Mouse (Mus musculus) lung, postnatal 0 days (tissue): Measurements from ENCODE around the gene Ptdss2. TPM values are rescaled to one million over a fixed set of nuclear protein-coding genes. Genes with fewer than 3 reads are reported as not detected.

Experiments used
- ATAC-seq: fragments of 200-750 bp; cut with Nextera tagmentation; 2 replicates; pipeline ENCODE4 v1.8.0; 2017; ENCODE audit warnings: moderate library complexity
- DNase-seq: peaks from one replicate; pipeline ENCODE4 v3.0.0-alpha.2; 2016; ENCODE audit warnings: low spot score
- H3K27ac ChIP-seq: fragments of 300-500 bp; sonication (generic); 2 replicates; pipeline ENCODE4 v1.5.1; 2014; ENCODE audit warnings: antibody characterized with exemption, mild to moderate bottlenecking, low read length, mixed read lengths
- H3K27me3 ChIP-seq: fragments of 300-500 bp; sonication (generic); replicated peaks from 2 replicates; pipeline ENCODE4 v1.6.1; 2014; ENCODE audit warnings: low read length, mixed read lengths; ENCODE audit not compliant: insufficient read depth
- H3K36me3 ChIP-seq: fragments of 300-500 bp; sonication (generic); 2 replicates; pipeline ENCODE4 v1.6.1; 2014; ENCODE audit warnings: low read length, mixed read lengths; ENCODE audit not compliant: insufficient read depth
- H3K4me1 ChIP-seq: fragments of 300-500 bp; sonication (generic); 2 replicates; pipeline ENCODE4 v1.6.1; 2014; ENCODE audit warnings: antibody characterized with exemption, low read depth, low read length, mixed read lengths; ENCODE audit not compliant: insufficient read depth
- H3K4me2 ChIP-seq: fragments of 300-500 bp; sonication (generic); replicated peaks from 2 replicates; pipeline ENCODE4 v1.6.1; 2014; ENCODE audit warnings: low read depth, mild to moderate bottlenecking, low read length, moderate library complexity, mixed read lengths
- H3K4me3 ChIP-seq: fragments of 300-500 bp; sonication (generic); 2 replicates; pipeline ENCODE4 v1.5.1; 2014; ENCODE audit warnings: low read depth, low read length
- H3K9ac ChIP-seq: fragments of 300-500 bp; sonication (generic); replicated peaks from 2 replicates; pipeline ENCODE4 v1.6.1; 2014; ENCODE audit warnings: low read depth, mild to moderate bottlenecking
- H3K9me3 ChIP-seq: fragments of 300-500 bp; sonication (generic); 2 replicates; pipeline ENCODE4 v1.6.1; 2016; ENCODE audit warnings: low read length, mixed read lengths
- CTCF ChIP-seq: IDR thresholded peaks from 2 replicates; pipeline ENCODE4 v1.5.1; 2016; ENCODE audit warnings: antibody characterized with exemption, mild to moderate bottlenecking
- EP300 ChIP-seq: IDR thresholded peaks from 2 replicates; pipeline ENCODE4 v1.6.1; 2016; ENCODE audit warnings: antibody characterized with exemption, mild to moderate bottlenecking, control low read depth
- WGBS: fragments of 180-500 bp; shearing (Covaris S2); extraction: QIAGEN DNeasy Blood & Tissue Kit; methylation state at CpG from one replicate; pipeline ENCODE4 v1.1.7; 2014; 5-methylcytosine and 5-hydroxymethylcytosine counted together
- polyA plus RNA-seq: library from polyadenylated mRNA; unstranded; fragments of >200 nt; fragmentation: Nextera tagmentation; extraction: Ambion mirVana; gene quantifications from 2 replicates; pipeline ENCODE4 v1.2.1, GENCODE M21; 2015

The Ptdss2 gene
- polyA plus RNA-seq, 1 experiment from 2014 or later = 39.1 TPM

- Histone ChIP-seq H3K4me3 (no peak overlapping the region), H3K9me3 (no peaks in the 10 kb centered on the region), H3K4me1 (no peaks in the 10 kb centered on the region; the same call in 1 of the 2 replicates), H3K27ac (no peak overlapping the region), H3K4me2 (no peak overlapping the region), H3K9ac (no peak overlapping the region), H3K27me3 (no peaks in the 10 kb centered on the region), H3K36me3 (no peaks in the 10 kb centered on the region)
- DNase-seq (no peak), ATAC-seq (no peak)
- no peak for TF ChIP-seq EP300
- TF ChIP-seq CTCF = no peak
- WGBS = 72% methylated on average over 3 of the region's 3 CpGs
These were observed 2.7 kb upstream of the Ptdss2 start for GRCm38 (mm10) chr7:141119487-141119886.

GRCm38 (mm10) chr7:141120605-141121004 lies 1.6 kb upstream of the Ptdss2 start:
- Histone ChIP-seq H3K27me3 (no peaks in the 10 kb centered on the region), H3K4me2 (no peak overlapping the region), H3K27ac (no peak overlapping the region), H3K9ac (no peak overlapping the region), H3K4me1 (no peaks in the 10 kb centered on the region; the same call in 1 of the 2 replicates), H3K4me3 (no peak overlapping the region), H3K9me3 (no peaks in the 10 kb centered on the region), H3K36me3 (no peaks in the 10 kb centered on the region)
- WGBS = 78% methylated on average over 3 of the region's 3 CpGs
- no peak for ATAC-seq
- DNase-seq = no peak
- no peak for TF ChIP-seq EP300
- no peak for TF ChIP-seq CTCF

DNA sequence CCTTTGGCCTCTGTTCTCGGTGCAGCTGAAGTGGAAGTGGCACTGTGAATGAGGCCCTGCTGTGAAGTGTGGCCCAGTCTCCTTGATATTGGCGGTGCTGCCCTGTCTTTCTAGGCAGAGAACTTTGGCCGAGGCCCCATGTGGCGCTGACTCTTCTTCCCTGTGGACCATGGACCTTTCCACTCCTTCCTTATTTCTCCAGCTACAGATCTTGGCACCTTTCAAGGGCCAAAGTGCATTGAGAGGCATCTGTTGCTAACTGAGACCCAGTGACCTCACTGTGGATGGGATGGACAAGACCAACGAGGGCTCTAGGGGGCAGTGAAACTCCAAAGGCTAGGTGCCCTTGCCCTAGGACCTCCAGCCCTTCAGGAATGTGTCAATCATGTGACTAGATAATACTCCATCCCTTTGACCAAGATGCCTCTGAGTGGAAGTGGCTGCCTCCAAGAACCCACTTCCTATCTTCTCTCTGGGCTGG lies 1.1 kb upstream of the Ptdss2 start:
- Histone ChIP-seq H3K9ac (no peak overlapping the region), H3K27ac (no peak overlapping the region), H3K4me1 (no peaks in the 10 kb centered on the region; the same call in 1 of the 2 replicates), H3K9me3 (no peaks in the 10 kb centered on the region), H3K27me3 (no peaks in the 10 kb centered on the region), H3K36me3 (no peaks in the 10 kb centered on the region), H3K4me2 (no peak overlapping the region), H3K4me3 (no peak overlapping the region)
- TF ChIP-seq CTCF (peak; percentile 19; the same call in 1 of the 2 replicates), EP300 (no peak)
- WGBS = 76% methylated on average over 5 of the region's 5 CpGs
- DNase-seq (no peak), ATAC-seq (no peak)

DNA sequence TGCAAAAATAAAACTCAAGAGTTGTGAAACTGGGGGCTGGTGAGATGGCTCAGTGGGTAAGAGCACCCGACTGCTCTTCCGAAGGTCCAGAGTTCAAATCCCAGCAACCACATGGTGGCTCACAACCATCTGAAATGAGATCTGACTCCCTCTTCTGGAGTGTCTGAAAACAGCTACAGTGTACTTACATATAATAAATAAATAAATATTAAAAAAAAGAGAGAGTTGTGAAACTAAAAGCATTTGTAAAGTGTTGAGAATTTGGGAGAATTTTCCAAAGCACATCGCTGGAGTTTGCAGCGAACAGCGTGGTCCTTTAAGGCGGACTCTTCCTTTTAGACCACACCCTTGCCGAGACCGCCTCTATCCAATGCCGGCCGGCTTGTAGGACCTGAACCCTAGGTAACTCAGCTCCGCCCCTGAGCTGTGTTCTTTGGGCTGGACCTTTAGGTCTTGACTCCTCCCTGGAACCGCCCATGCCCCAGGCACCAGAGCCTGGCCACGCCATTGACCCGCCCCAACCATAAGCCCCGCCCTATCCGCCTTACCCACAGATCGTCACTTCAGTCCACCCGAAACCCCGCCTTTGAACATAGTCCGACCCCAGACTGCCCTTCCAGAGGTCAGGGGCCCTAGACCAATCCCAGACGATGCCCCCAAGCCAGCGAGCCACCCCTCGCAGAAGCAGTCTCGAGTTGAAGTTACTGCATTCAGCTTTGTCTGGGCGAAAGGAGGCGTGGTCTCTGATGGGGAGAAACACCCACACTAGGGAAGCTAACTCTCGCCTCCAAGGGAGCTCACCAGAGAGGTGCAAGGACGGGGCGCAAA lies 721 bp downstream of the Ptdss2 start:
- ATAC-seq (peak; percentile 100), DNase-seq (peak; percentile 99)
- no peaks in the 10 kb centered on the region for H3K36me3 ChIP-seq
- no peaks in the 10 kb centered on the region for H3K27me3 ChIP-seq
- H3K27ac ChIP-seq = peak overlapping the region; percentile 79
- TF ChIP-seq EP300 = no peak
- TF ChIP-seq CTCF = 0 out of 2 replicates have a peak, but pooled peaks have one; percentile 14
- 1% methylated on average over 29 of the region's 29 CpGs for WGBS
- peak overlapping the region; percentile 46 for H3K4me3 ChIP-seq
- no peaks in the 10 kb centered on the region for H3K9me3 ChIP-seq
- H3K4me1 ChIP-seq = no peaks in the 10 kb centered on the region; the same call in 1 of the 2 replicates
- peak overlapping the region; percentile 69 for H3K4me2 ChIP-seq
- H3K9ac ChIP-seq = peak overlapping the region; percentile 51

DNA sequence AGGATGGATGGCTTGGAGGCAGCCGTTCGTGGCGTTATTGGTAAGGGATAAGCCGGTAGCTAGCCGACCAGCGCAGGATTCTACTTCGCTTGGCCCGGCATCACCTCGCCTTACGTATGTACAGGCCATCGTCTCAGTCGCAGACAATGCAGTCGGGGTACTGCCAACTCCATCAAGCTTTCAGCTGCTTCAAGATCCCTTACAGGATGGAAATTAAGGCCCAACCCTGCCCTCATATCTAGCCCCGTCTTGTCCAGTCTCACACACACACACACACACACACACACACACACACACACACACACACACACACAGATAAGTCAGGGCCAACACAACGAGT lies 1.3 kb downstream of the Ptdss2 start:
- Histone ChIP-seq H3K4me3 (peak overlapping the region; percentile 46), H3K4me2 (peak overlapping the region; percentile 69), H3K36me3 (no peaks in the 10 kb centered on the region), H3K9ac (peak overlapping the region; percentile 51), H3K4me1 (no peaks in the 10 kb centered on the region; the same call in 1 of the 2 replicates), H3K9me3 (no peaks in the 10 kb centered on the region), H3K27me3 (no peaks in the 10 kb centered on the region), H3K27ac (peak overlapping the region; percentile 70)
- TF ChIP-seq EP300 = no peak
- TF ChIP-seq CTCF = no peak
- WGBS = 2% methylated on average over 15 of the region's 15 CpGs
- no peak for ATAC-seq
- DNase-seq = no peak

- no peak for TF ChIP-seq CTCF
- Histone ChIP-seq H3K27ac (peak overlapping the region; percentile 38; the same call in 1 of the 2 replicates), H3K36me3 (no peaks in the 10 kb centered on the region), H3K4me3 (peak overlapping the region; percentile 89), H3K9me3 (no peaks in the 10 kb centered on the region), H3K4me1 (peaks cover 13% of the 10 kb centered on the region; the same call in 1 of the 2 replicates), H3K9ac (peak overlapping the region; percentile 76), H3K27me3 (no peaks in the 10 kb centered on the region), H3K4me2 (peak overlapping the region; percentile 81)
- DNase-seq (peak; percentile 92), ATAC-seq (peak; percentile 100)
- WGBS = 1% methylated on average over 55 of the region's 59 CpGs
These were observed 9.0 kb downstream of the Ptdss2 start for GRCm38 (mm10) chr7:141131024-141131820.
